Comparison of ENCODE assay signal across 15 mouse cellular contexts in the genomic region with DNA sequence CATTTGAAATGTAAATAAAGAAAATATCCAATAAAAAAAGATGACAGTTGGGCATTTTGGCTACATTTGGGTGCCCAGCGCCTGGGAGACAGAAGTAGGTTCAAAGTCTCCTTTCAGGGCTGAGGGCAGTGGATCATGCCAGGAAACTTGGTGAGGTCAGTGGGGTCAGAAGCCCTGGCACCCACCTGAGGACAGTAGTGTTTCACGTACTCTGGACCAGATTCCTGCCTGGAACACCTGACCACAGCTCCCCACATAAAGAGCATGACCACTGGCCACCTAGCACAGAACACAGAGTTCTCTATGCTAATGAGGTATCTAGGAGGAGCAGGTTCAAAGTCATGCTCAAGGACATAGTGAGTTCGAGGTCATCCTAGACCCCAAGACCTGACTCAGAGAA.
"Had no signal": no experiment of that assay in that cellular context is flagged by ENCODE, and none has a peak within 500 bp of the region (broad histone marks: within the 10 kb centered on the region; RNA-seq: fewer than 3 reads in every experiment).

No protein-coding gene starts in this region.

- DNase-seq: left cerebral cortex, postnatal 4 days; lung, embryonic 14.5 days; lung, postnatal 10 days; lung, postnatal 4 days; midbrain, embryonic 14.5 days; retina, postnatal 1 day; right cerebral cortex, postnatal 4 days; spleen, adult 18-20 months; thymus, postnatal 36 days had no signal

- H3K9ac ChIP-seq: intestine, embryonic 15.5 days; limb, embryonic 13.5 days; liver, embryonic 12.5 days; lung, embryonic 14.5 days; stomach, embryonic 15.5 days had no signal

- H3K27me3 ChIP-seq: intestine, embryonic 15.5 days; limb, embryonic 13.5 days; liver, embryonic 12.5 days; stomach, embryonic 15.5 days had no signal

- ATAC-seq: intestine, embryonic 15.5 days; liver, embryonic 12.5 days had no signal

- H3K4me2 ChIP-seq: intestine, embryonic 15.5 days; limb, embryonic 13.5 days; liver, embryonic 12.5 days; lung, embryonic 14.5 days; stomach, embryonic 15.5 days had no signal

- H3K4me3 ChIP-seq: intestine, embryonic 15.5 days; limb, embryonic 13.5 days; liver, embryonic 12.5 days; midbrain, embryonic 10.5 days; myocyte; stomach, embryonic 15.5 days had no signal

- H3K4me1 ChIP-seq: intestine, embryonic 15.5 days; limb, embryonic 13.5 days; midbrain, embryonic 10.5 days; stomach, embryonic 15.5 days had no signal

- H3K9me3 ChIP-seq: intestine, embryonic 15.5 days; limb, embryonic 13.5 days; liver, embryonic 12.5 days; midbrain, embryonic 10.5 days; stomach, embryonic 15.5 days had no signal

- H3K27ac ChIP-seq: intestine, embryonic 15.5 days; limb, embryonic 13.5 days; liver, embryonic 12.5 days; midbrain, embryonic 10.5 days; stomach, embryonic 15.5 days had no signal
